Mouse (Mus musculus): ENCODE results near the gene Sar1b. TPM values are rescaled to one million over a fixed set of nuclear protein-coding genes. Genes with fewer than 3 reads are reported as not detected.

Sar1b gene
- total and polyA plus RNA-seq, 2 experiments from 2014 or later = 115 to 230 TPM

GRCm38 (mm10) chr11:51837164-51838153 lies 74.0 kb downstream of the Sar1b start:
- TF ChIP-seq CTCF (IDR thresholded peaks at IDR 0.05) = no peak
- no peak overlapping the region for H3K9ac ChIP-seq (replicated peaks; ENCODE audit: low read length, poor library complexity, severe bottlenecking)
- ATAC-seq (ENCODE audit: low FRiP score) (no peak), DNase-seq (ENCODE audit: low spot score) (peak; percentile 46)
- WGBS = 70% methylated on average over 8 of the region's 8 CpGs
- no peaks in the 10 kb centered on the region for H3K9me3 ChIP-seq (ENCODE audit: low read length)
- H3K4me2 ChIP-seq (ENCODE audit: low read depth, low read length, poor library complexity, severe bottlenecking) = no peak overlapping the region
- H3K27ac ChIP-seq (ENCODE audit: low read depth, low read length) = no peak overlapping the region
- no peaks in the 10 kb centered on the region for H3K27me3 ChIP-seq (ENCODE audit: insufficient read depth, low read length)
- H3K4me3 ChIP-seq (ENCODE audit: low read depth, low read length) = no peak overlapping the region
- H3K4me1 ChIP-seq (ENCODE audit: insufficient read depth, low read length) = no peaks in the 10 kb centered on the region
- no peaks in the 10 kb centered on the region for H3K36me3 ChIP-seq (ENCODE audit: insufficient read depth, low read length)

GRCm38 (mm10) chr11:51839106-51839505 lies 75.6 kb downstream of the Sar1b start:
- no peaks in the 10 kb centered on the region; the same call in 1 of the 2 replicates for H3K4me1 ChIP-seq (ENCODE audit: insufficient read depth, low read length)
- no peak overlapping the region for H3K27ac ChIP-seq (ENCODE audit: low read depth, low read length)
- no peak overlapping the region for H3K9ac ChIP-seq (replicated peaks; ENCODE audit: low read length, poor library complexity, severe bottlenecking)
- H3K9me3 ChIP-seq (ENCODE audit: low read length) = no peaks in the 10 kb centered on the region
- no peaks in the 10 kb centered on the region for H3K36me3 ChIP-seq (ENCODE audit: insufficient read depth, low read length)
- no peaks in the 10 kb centered on the region for H3K27me3 ChIP-seq (ENCODE audit: insufficient read depth, low read length)
- ATAC-seq (ENCODE audit: low FRiP score) (no peak), DNase-seq (ENCODE audit: low spot score) (no peak)
- no peak for TF ChIP-seq CTCF (IDR thresholded peaks at IDR 0.05)
- no peak overlapping the region for H3K4me3 ChIP-seq (ENCODE audit: low read depth, low read length)
- no peak overlapping the region for H3K4me2 ChIP-seq (ENCODE audit: low read depth, low read length, poor library complexity, severe bottlenecking)
- 73% methylated on average over 2 of the region's 2 CpGs for WGBS

DNA sequence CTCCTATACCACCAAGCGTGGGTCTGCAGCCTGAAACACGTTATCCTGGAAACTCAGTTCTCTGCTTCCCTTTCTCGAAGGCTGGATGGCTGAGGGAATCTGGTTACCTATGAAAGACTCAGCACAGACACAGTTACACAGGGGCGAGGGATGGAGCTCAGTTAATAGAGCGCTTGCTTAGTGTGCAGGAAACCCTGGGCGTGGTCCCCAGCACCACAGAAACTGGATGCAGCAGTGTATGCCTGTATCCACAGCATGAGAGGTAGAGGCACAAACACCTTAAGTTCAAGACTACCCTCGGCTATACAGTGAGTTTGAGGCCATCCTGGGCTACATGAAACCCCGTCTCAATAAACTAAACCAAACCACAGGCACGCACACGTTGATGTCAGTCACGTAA lies 76.5 kb downstream of the Sar1b start:
- no peak for ATAC-seq (ENCODE audit: low FRiP score)
- no peak for DNase-seq (ENCODE audit: low spot score)
- Histone ChIP-seq H3K4me3 (ENCODE audit: low read depth, low read length) (no peak overlapping the region), H3K4me1 (ENCODE audit: insufficient read depth, low read length) (no peaks in the 10 kb centered on the region; the same call in 1 of the 2 replicates), H3K9ac (replicated peaks; ENCODE audit: low read length, poor library complexity, severe bottlenecking) (no peak overlapping the region), H3K36me3 (ENCODE audit: insufficient read depth, low read length) (no peaks in the 10 kb centered on the region), H3K9me3 (ENCODE audit: low read length) (no peaks in the 10 kb centered on the region), H3K27ac (ENCODE audit: low read depth, low read length) (no peak overlapping the region), H3K4me2 (ENCODE audit: low read depth, low read length, poor library complexity, severe bottlenecking) (no peak overlapping the region), H3K27me3 (ENCODE audit: insufficient read depth, low read length) (no peaks in the 10 kb centered on the region)
- no peak for TF ChIP-seq CTCF (IDR thresholded peaks at IDR 0.05)
- 94% methylated on average over 11 of the region's 11 CpGs for WGBS

GRCm38 (mm10) chr11:51840657-51841056 lies 77.2 kb downstream of the Sar1b start:
- Histone ChIP-seq H3K27ac (ENCODE audit: low read depth, low read length) (no peak overlapping the region), H3K4me3 (ENCODE audit: low read depth, low read length) (no peak overlapping the region), H3K4me2 (ENCODE audit: low read depth, low read length, poor library complexity, severe bottlenecking) (no peak overlapping the region), H3K4me1 (ENCODE audit: insufficient read depth, low read length) (no peaks in the 10 kb centered on the region; the same call in 1 of the 2 replicates), H3K36me3 (ENCODE audit: insufficient read depth, low read length) (no peaks in the 10 kb centered on the region), H3K9me3 (ENCODE audit: low read length) (no peaks in the 10 kb centered on the region), H3K27me3 (ENCODE audit: insufficient read depth, low read length) (no peaks in the 10 kb centered on the region), H3K9ac (replicated peaks; ENCODE audit: low read length, poor library complexity, severe bottlenecking) (no peak overlapping the region)
- DNase-seq (ENCODE audit: low spot score) = no peak
- TF ChIP-seq CTCF (IDR thresholded peaks at IDR 0.05) = no peak
- no peak for ATAC-seq (ENCODE audit: low FRiP score)
- WGBS = 92% methylated on average over 9 of the region's 9 CpGs

GRCm38 (mm10) chr11:51841149-51841548 lies 77.7 kb downstream of the Sar1b start:
- Histone ChIP-seq H3K4me2 (ENCODE audit: low read depth, low read length, poor library complexity, severe bottlenecking) (no peak overlapping the region), H3K4me1 (ENCODE audit: insufficient read depth, low read length) (no peaks in the 10 kb centered on the region; the same call in 1 of the 2 replicates), H3K36me3 (ENCODE audit: insufficient read depth, low read length) (no peaks in the 10 kb centered on the region), H3K27ac (ENCODE audit: low read depth, low read length) (no peak overlapping the region), H3K4me3 (ENCODE audit: low read depth, low read length) (no peak overlapping the region), H3K9me3 (ENCODE audit: low read length) (no peaks in the 10 kb centered on the region), H3K9ac (replicated peaks; ENCODE audit: low read length, poor library complexity, severe bottlenecking) (no peak overlapping the region), H3K27me3 (ENCODE audit: insufficient read depth, low read length) (no peaks in the 10 kb centered on the region)
- no peak for TF ChIP-seq CTCF (IDR thresholded peaks at IDR 0.05)
- ATAC-seq (ENCODE audit: low FRiP score) (no peak), DNase-seq (ENCODE audit: low spot score) (no peak)
- WGBS = 78% methylated on average over 9 of the region's 9 CpGs

Other genes with a start within 250 kb of the Sar1b start
- gene Phykpl, start 178.9 kb upstream of the Sar1b start, total RNA-seq (2014; rRNA removed) = 6.6 and 7.5 TPM in 2 replicates
- gene Phykpl, start 178.9 kb upstream of the Sar1b start, polyA plus RNA-seq (2015; fragmentation: Nextera tagmentation; extraction: Ambion mirVana) = 5.9 and 6.9 TPM in 2 replicates
- 239 and 245 TPM in 2 replicates for gene Hnrnpab, start 156.8 kb upstream of the Sar1b start, total RNA-seq (2014; rRNA removed)
- gene Hnrnpab, start 156.8 kb upstream of the Sar1b start, polyA plus RNA-seq (2015; fragmentation: Nextera tagmentation; extraction: Ambion mirVana) = 191 and 220 TPM in 2 replicates
- 36.6 and 60.3 TPM in 2 replicates for gene Nhp2, start 144.0 kb upstream of the Sar1b start, total RNA-seq (2014; rRNA removed)
- gene Nhp2, start 144.0 kb upstream of the Sar1b start, polyA plus RNA-seq (2015; fragmentation: Nextera tagmentation; extraction: Ambion mirVana) = 88.4 and 96.1 TPM in 2 replicates
- 70.1 and 93.9 TPM in 2 replicates for gene Rmnd5b, start 127.8 kb upstream of the Sar1b start, total RNA-seq (2014; rRNA removed)
- gene Rmnd5b, start 127.8 kb upstream of the Sar1b start, polyA plus RNA-seq (2015; fragmentation: Nextera tagmentation; extraction: Ambion mirVana) = 66.0 and 72.7 TPM in 2 replicates
- 36.7 and 41.2 TPM in 2 replicates for gene N4bp3, start 112.8 kb upstream of the Sar1b start, total RNA-seq (2014; rRNA removed)
- 24.7 and 26.8 TPM in 2 replicates for gene N4bp3, start 112.8 kb upstream of the Sar1b start, polyA plus RNA-seq (2015; fragmentation: Nextera tagmentation; extraction: Ambion mirVana)
- gene D930048N14Rik, start 112.7 kb upstream of the Sar1b start, total RNA-seq (2014; rRNA removed) = 1.0 and 1.4 TPM in 2 replicates
- 1.2 and 1.3 TPM in 2 replicates for gene D930048N14Rik, start 112.7 kb upstream of the Sar1b start, polyA plus RNA-seq (2015; fragmentation: Nextera tagmentation; extraction: Ambion mirVana)
- 22.7 and 31.8 TPM in 2 replicates for gene 0610009B22Rik, start 74.8 kb upstream of the Sar1b start, total RNA-seq (2014; rRNA removed)
- gene 0610009B22Rik, start 74.8 kb upstream of the Sar1b start, polyA plus RNA-seq (2015; fragmentation: Nextera tagmentation; extraction: Ambion mirVana) = 81.9 and 83.4 TPM in 2 replicates
- 15.9 and 16.7 TPM in 2 replicates for gene Sec24a, start 53 bp upstream of the Sar1b start, total RNA-seq (2014; rRNA removed)
- gene Sec24a, start 53 bp upstream of the Sar1b start, polyA plus RNA-seq (2015; fragmentation: Nextera tagmentation; extraction: Ambion mirVana) = 10.5 and 12.5 TPM in 2 replicates
- gene Jade2, start 94.0 kb downstream of the Sar1b start, total RNA-seq (2014; rRNA removed) = 3.6 and 3.7 TPM in 2 replicates
- 0.95 and 0.98 TPM in 2 replicates for gene Jade2, start 94.0 kb downstream of the Sar1b start, polyA plus RNA-seq (2015; fragmentation: Nextera tagmentation; extraction: Ambion mirVana)
- 97.7 and 99.1 TPM in 2 replicates for gene Cdkn2aipnl, start 204.0 kb downstream of the Sar1b start, total RNA-seq (2014; rRNA removed)
- 124 and 128 TPM in 2 replicates for gene Cdkn2aipnl, start 204.0 kb downstream of the Sar1b start, polyA plus RNA-seq (2015; fragmentation: Nextera tagmentation; extraction: Ambion mirVana)
- 160 and 177 TPM in 2 replicates for gene Ube2b, start 237.1 kb downstream of the Sar1b start, total RNA-seq (2014; rRNA removed)
- gene Ube2b, start 237.1 kb downstream of the Sar1b start, polyA plus RNA-seq (2015; fragmentation: Nextera tagmentation; extraction: Ambion mirVana) = 229 and 232 TPM in 2 replicates
- gene Cdkl3, start 240.5 kb downstream of the Sar1b start, total RNA-seq (2014; rRNA removed) = 23.8 and 30.1 TPM in 2 replicates
- 41.8 and 53.2 TPM in 2 replicates for gene Cdkl3, start 240.5 kb downstream of the Sar1b start, polyA plus RNA-seq (2015; fragmentation: Nextera tagmentation; extraction: Ambion mirVana)